Mouse (Mus musculus) kidney, postnatal 0 days (tissue): Measurements from ENCODE around the gene Brd2. TPM values are rescaled to one million over a fixed set of nuclear protein-coding genes. Genes with fewer than 3 reads are reported as not detected.

ENCODE experiments used
- ATAC-seq: fragments of 200-750 bp; cut with Nextera tagmentation; replicated peaks from 2 replicates; pipeline ENCODE4 v1.8.0; 2017; ENCODE audit warnings: low read depth, moderate number of reproducible peaks, moderate TSS enrichment, moderate library complexity; ENCODE audit not compliant: low FRiP score
- DNase-seq: peaks from one replicate; pipeline ENCODE4 v3.0.0-alpha.2; 2016; ENCODE audit warnings: low spot score
- H3K27ac ChIP-seq: fragments of 300-500 bp; sonication (generic); 2 replicates; pipeline ENCODE4 v1.5.1; 2014; ENCODE audit warnings: mild to moderate bottlenecking
- H3K27me3 ChIP-seq: fragments of 300-500 bp; sonication (generic); 2 replicates; pipeline ENCODE4 v1.6.1; 2014; ENCODE audit warnings: low read length, mixed read lengths; ENCODE audit not compliant: insufficient read depth
- H3K36me3 ChIP-seq: fragments of 300-500 bp; sonication (generic); 2 replicates; pipeline ENCODE4 v1.6.1; 2014; ENCODE audit warnings: low read length, mixed read lengths; ENCODE audit not compliant: insufficient read depth
- H3K4me1 ChIP-seq: fragments of 300-500 bp; sonication (generic); replicated peaks from 2 replicates; pipeline ENCODE4 v1.6.1; 2014; ENCODE audit warnings: antibody characterized with exemption, low read length, mixed read lengths; ENCODE audit not compliant: insufficient read depth
- H3K4me2 ChIP-seq: fragments of 300-500 bp; sonication (generic); 2 replicates; pipeline ENCODE4 v1.6.1; 2014; ENCODE audit warnings: mild to moderate bottlenecking, low read length, moderate library complexity, mixed read lengths
- H3K4me3 ChIP-seq: fragments of 300-500 bp; sonication (generic); replicated peaks from 2 replicates; pipeline ENCODE4 v1.5.1; 2014; ENCODE audit warnings: low read depth, low read length
- H3K9ac ChIP-seq: fragments of 300-500 bp; sonication (generic); 2 replicates; pipeline ENCODE4 v1.6.1; 2014; ENCODE audit warnings: low read depth, low read length
- H3K9me3 ChIP-seq: fragments of 300-500 bp; sonication (generic); replicated peaks from 2 replicates; pipeline ENCODE4 v1.6.1; 2016; ENCODE audit warnings: low read length, inconsistent platforms, mixed read lengths
- CTCF ChIP-seq: IDR thresholded peaks from 2 replicates; pipeline ENCODE4 v1.5.1; 2016; ENCODE audit warnings: antibody characterized with exemption, low read depth, mild to moderate bottlenecking, moderate library complexity
- WGBS: fragments of 180-500 bp; shearing (Covaris S2); extraction: QIAGEN DNeasy Blood & Tissue Kit; methylation state at CpG from one replicate; pipeline ENCODE4 v1.1.7; 2014; 5-methylcytosine and 5-hydroxymethylcytosine counted together
- polyA plus RNA-seq: library from polyadenylated mRNA; unstranded; fragments of >200 nt; fragmentation: Nextera tagmentation; extraction: Ambion mirVana; gene quantifications from 2 replicates; pipeline ENCODE4 v1.2.1, GENCODE M21; 2015

Gene Brd2
- polyA plus RNA-seq, 1 experiment from 2014 or later, result 90.2 TPM

- WGBS, result 0% methylated on average over 37 of the region's 38 CpGs
- peak; percentile 23; the same call in 1 of the 2 replicates for ATAC-seq
- Histone ChIP-seq H3K4me1 (peaks cover 5% of the 10 kb centered on the region), H3K27me3 (no peaks in the 10 kb centered on the region), H3K27ac (peak overlapping the region; percentile 81), H3K9ac (peak overlapping the region; percentile 88), H3K9me3 (no peaks in the 10 kb centered on the region), H3K4me3 (peak overlapping the region; percentile 95), H3K4me2 (peak overlapping the region; percentile 83), H3K36me3 (peaks cover 35% of the 10 kb centered on the region)
- no peak for TF ChIP-seq CTCF
- DNase-seq, result no peak
Measured at GRCm38 (mm10) chr17:34118873-34119248, 3.6 kb downstream of the Brd2 start.

GRCm38 (mm10) chr17:34118113-34118872 is 4.1 kb downstream of the Brd2 start:
- H3K36me3 ChIP-seq, result peaks cover 40% of the 10 kb centered on the region
- H3K4me3 ChIP-seq, result peak overlapping the region; percentile 95
- H3K27ac ChIP-seq, result peak overlapping the region; percentile 81
- peak overlapping the region; percentile 88 for H3K9ac ChIP-seq
- ATAC-seq (no peak), DNase-seq (peak; percentile 43)
- H3K4me2 ChIP-seq, result peak overlapping the region; percentile 83
- under 1% methylated on average over 67 of the region's 67 CpGs for WGBS
- no peak; the same call in 1 of the 2 replicates for TF ChIP-seq CTCF
- no peaks in the 10 kb centered on the region for H3K27me3 ChIP-seq
- H3K9me3 ChIP-seq, result no peaks in the 10 kb centered on the region
- peaks cover 5% of the 10 kb centered on the region for H3K4me1 ChIP-seq

DNA sequence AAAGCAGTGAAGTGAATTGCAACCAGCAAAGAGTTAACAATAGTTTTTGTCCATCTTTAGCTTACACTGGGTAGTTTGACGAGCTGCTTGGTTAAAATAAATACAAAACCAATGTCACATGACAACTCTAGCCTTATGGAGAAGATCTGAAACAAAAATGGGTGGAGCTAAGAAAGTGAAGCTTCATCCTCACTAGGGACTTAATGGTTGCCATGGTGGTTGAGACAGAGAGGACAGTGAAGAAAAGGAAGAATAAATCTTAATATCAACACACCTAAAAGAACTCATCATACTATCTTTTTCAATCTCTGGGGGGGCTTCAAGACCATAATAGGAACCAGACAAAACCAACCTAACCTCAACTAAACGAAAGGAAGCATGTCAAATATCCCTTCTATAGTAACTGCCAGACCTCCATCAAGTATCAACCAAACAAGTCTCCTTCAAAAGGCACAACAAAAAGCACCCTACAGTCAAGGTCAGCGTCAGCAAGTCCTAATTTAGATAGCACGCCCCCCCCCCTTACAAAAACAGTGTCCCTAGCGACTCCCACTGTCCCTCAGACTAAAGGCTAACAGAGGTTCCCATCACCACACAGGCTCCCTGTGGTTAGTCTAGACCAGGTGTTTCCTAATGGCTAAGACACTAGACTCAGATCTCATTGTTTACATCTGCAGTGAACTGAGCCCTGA is 4.9 kb downstream of the Brd2 start:
- DNase-seq (peak; percentile 76), ATAC-seq (no peak)
- 1% methylated on average over 5 of the region's 5 CpGs for WGBS
- peak overlapping the region; percentile 88 for H3K9ac ChIP-seq
- H3K4me2 ChIP-seq, result peak overlapping the region; percentile 83
- H3K9me3 ChIP-seq, result no peaks in the 10 kb centered on the region
- peak overlapping the region; percentile 95 for H3K4me3 ChIP-seq
- H3K27ac ChIP-seq, result no peak overlapping the region
- no peaks in the 10 kb centered on the region for H3K27me3 ChIP-seq
- H3K36me3 ChIP-seq, result peaks cover 48% of the 10 kb centered on the region
- H3K4me1 ChIP-seq, result peaks cover 5% of the 10 kb centered on the region
- TF ChIP-seq CTCF, result no peak

- peaks cover 55% of the 10 kb centered on the region for H3K36me3 ChIP-seq
- WGBS, result 13% methylated on average over 7 of the region's 7 CpGs
- TF ChIP-seq CTCF, result no peak
- no peaks in the 10 kb centered on the region for H3K9me3 ChIP-seq
- peak overlapping the region; percentile 83 for H3K4me2 ChIP-seq
- no peaks in the 10 kb centered on the region for H3K27me3 ChIP-seq
- no peak overlapping the region for H3K27ac ChIP-seq
- peaks cover 5% of the 10 kb centered on the region for H3K4me1 ChIP-seq
- H3K9ac ChIP-seq, result peak overlapping the region; percentile 88
- ATAC-seq (no peak), DNase-seq (no peak)
- H3K4me3 ChIP-seq, result peak overlapping the region; percentile 95
Measured at GRCm38 (mm10) chr17:34116736-34117370, 5.6 kb downstream of the Brd2 start.

GRCm38 (mm10) chr17:34114114-34114513 is 8.3 kb downstream of the Brd2 start:
- WGBS, result 94% methylated on average over 7 of the region's 7 CpGs
- ATAC-seq, result no peak
- no peaks in the 10 kb centered on the region for H3K9me3 ChIP-seq
- peaks cover 73% of the 10 kb centered on the region for H3K36me3 ChIP-seq
- no peak overlapping the region for H3K9ac ChIP-seq
- TF ChIP-seq CTCF, result no peak
- H3K27ac ChIP-seq, result no peak overlapping the region
- DNase-seq, result no peak
- H3K4me3 ChIP-seq, result no peak overlapping the region
- no peak overlapping the region for H3K4me2 ChIP-seq
- peaks cover 5% of the 10 kb centered on the region for H3K4me1 ChIP-seq
- no peaks in the 10 kb centered on the region for H3K27me3 ChIP-seq

GRCm38 (mm10) chr17:34110309-34110708 is 12.1 kb downstream of the Brd2 start:
- H3K36me3 ChIP-seq, result peaks cover 55% of the 10 kb centered on the region
- peaks cover 5% of the 10 kb centered on the region for H3K4me1 ChIP-seq
- ATAC-seq (no peak), DNase-seq (no peak)
- no peak for TF ChIP-seq CTCF
- 62% methylated on average over 8 of the region's 8 CpGs for WGBS
- H3K27me3 ChIP-seq, result no peaks in the 10 kb centered on the region
- H3K9me3 ChIP-seq, result no peaks in the 10 kb centered on the region
- H3K9ac ChIP-seq, result no peak overlapping the region
- H3K27ac ChIP-seq, result no peak overlapping the region
- no peak overlapping the region for H3K4me2 ChIP-seq
- H3K4me3 ChIP-seq, result no peak overlapping the region
